Mouse (Mus musculus): ENCODE data around the gene Polr2g.
A peak's percentile ranks its signal among the peaks of the same experiment; 100 is the strongest.
"Not testable (repeated sequence)": the region's sequence is repeated elsewhere in the genome, so short reads cannot be mapped to it uniquely, and the experiment has no call there.

The Polr2g gene

DNA sequence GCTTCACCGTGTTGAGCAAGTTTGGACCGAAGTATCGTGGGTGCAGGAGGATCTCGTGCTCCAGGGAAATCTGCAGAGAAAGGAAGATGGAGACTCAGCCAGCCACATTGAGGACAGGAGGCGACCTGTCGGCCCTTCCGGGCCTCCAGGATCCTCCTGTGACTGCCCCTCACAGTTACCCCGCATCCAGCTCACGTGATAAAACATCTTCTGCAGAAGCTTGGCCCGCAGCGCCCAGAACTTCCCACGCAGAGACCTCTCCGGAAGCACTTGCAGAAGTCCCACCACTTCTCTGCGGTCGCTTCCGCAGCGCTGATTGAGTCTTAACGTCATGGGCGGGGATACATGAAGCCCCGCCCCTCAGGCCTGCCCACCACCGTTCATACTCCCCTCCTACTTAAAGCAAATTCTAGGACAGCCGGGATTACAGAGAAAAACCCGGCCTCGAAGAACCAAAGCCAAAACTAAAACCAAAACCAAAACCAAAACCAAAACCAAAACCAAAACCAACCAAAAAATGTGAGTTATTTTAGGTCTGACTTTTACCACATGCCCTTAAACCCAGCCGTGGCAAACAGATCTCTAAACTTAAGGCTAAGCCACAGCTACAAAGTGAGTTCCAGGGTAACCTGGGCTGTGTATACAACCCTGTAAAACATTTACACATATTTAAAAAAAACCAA lies at the start of gene Polr2g:
Gene Polr2g, minus strand, starts transcription at position 314 of the 683 bp plus-strand sequence.
- peak; percentile 89 for DNase-seq (ENCODE audit: low spot score)

DNA sequence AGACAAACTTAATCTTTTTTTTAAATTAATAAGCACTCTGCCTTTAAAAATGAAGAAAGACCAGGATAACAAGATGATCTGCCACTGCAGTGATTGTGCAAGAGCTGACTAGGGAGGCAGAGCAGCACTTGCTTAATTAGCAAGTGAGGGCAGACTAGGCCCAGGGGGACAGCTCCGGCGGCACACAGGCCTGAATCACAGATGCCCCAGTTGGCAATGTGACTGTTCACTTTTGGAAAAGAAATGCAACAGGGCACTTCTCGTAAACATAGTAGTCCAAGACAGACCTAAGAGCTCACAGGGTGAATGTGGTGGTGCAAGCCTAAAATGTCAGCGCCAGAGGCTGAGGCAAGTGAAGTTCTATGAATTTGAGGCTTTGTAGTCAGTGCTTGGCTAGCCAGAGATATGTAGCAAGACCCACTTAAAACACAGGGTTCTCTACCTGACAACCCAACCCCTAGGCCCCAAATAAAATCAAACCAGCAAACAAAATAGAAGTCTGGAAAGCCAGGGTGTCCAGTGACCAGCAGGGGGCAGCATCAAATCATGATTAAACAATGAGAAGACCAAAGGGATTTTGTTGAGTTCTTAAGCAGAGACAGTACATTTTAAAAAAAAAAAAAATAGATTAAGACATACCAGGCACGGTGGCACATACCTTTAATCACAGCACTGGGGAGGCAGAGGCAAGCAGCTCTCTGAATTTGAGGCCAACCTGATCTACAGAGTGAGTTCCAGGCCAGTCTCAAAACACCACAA lies 46.2 kb upstream of the Polr2g start:
- peak; percentile 47 for DNase-seq (ENCODE audit: low spot score)

DNA sequence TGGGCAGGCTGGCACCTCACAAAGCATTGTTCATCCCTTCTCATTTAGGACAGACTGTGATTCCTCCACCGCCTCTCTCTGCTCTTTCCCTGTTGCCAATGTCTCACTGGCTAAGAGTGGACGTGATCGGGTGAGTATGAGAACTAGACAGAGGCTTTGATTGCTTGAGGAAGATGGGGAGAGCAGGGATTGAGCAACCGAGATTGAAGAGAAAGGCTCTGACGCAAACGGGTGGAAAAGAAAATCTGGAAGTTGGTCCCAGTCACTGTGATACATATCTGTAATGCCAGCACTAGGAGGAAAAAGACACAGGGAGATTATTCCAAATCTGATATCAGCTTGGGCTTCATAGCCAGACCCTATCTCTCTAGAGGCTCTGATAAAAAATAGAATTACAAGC lies 44.6 kb upstream of the Polr2g start:
- DNase-seq (ENCODE audit: low spot score), result no peak

DNA sequence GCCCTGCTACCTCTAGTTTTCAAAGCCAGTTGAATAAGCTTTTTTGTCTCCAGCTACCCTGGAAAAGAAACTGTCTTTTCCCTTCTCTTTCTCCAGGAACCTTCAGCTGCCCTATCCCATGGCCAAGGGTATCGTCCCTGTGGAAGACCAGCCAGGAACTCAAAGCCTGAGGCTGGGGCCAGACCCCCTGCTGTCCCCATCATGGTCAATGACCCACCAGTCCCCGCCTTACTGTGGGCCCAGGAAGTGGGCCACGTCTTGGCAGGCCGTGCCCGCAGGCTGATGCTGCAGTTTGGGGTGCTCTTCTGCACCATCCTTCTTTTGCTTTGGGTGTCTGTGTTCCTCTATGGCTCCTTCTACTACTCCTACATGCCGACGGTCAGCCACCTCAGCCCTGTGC lies 42.6 kb upstream of the Polr2g start:
- DNase-seq (ENCODE audit: low spot score), result no peak

DNA sequence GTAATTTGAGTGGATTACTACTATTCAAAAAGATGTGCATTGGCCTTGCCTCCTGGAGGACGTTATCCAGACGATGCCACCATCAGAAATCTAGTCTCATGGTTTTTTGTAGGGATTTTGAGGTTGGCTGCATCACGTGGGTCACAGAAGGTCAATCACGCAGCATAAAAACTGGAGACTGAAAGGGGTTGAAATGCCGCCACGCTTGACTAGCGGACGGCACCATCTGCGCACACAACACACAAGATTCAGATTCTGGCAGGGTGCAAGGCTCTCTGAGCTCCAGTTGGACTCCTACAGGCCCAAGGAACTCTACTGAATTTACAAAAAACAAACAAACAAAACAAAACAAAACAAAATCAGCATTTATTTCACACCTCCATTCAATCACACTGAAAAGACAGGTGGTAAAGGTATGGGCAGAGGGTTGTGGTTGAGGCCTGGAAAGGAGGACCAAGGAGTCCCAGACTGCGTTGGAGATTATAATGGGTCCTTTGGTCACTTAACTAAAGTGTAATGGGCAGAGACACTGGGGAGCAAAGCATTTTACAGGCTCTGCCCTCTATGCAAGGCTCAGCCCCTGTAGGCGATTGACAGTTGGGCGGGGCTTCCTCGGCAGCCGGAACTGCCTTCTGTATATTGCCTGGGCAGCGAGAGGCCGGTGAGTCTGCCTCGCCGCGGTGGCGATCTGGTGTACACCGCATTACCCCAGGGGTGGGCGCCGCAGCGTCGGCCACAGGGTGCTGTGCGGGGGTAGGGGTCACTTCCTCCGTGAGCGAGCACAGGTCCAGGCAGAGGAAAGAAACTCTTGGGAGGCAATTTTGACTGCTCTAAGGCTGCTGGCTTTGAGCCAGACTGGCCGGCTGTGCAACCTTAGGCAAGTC lies 41.8 kb upstream of the Polr2g start:
- peak; percentile 64 for DNase-seq (ENCODE audit: low spot score)

DNA sequence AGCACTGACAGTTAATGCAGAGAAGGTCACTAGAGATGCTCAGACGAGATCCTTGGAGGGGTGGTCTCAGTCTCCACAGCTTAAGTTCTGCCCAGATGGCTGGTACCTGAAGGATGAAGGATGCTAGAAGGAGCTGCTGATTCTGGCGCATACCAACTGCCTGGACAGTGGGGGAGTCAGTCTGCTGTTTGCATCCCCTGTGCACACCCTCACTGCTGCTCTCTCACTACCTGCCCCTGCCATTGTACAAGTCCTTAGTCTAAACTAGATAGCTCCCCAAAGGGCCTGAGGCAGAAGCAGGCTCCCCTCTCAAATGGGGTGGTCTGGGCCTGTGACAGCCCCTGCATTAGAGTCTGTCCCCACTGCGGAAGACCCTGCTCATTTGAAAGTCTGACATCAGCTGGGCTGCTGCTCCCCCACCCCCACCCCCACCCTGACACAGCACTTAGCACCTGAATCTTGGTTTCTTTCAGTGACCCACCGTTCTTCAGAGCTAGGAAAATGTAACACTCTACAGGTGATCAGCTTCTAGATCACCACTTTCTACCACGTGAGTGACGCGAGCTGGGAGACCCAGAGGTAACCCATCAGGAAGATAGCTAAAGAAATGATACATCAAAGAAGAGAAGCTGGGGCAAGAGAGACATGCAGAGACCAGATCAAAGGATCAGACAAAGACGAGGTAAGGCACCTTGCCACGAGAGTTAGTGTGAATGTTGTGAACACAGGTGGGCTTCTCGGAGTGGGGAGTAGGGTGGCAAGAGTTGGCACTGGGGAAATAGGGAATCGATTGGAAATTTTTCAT lies 40.9 kb upstream of the Polr2g start, which contains the start of gene Gng3:
Gene Gng3, minus strand, starts transcription at position 92 of the 805 bp plus-strand sequence.
- DNase-seq (ENCODE audit: low spot score), result no peak

DNA sequence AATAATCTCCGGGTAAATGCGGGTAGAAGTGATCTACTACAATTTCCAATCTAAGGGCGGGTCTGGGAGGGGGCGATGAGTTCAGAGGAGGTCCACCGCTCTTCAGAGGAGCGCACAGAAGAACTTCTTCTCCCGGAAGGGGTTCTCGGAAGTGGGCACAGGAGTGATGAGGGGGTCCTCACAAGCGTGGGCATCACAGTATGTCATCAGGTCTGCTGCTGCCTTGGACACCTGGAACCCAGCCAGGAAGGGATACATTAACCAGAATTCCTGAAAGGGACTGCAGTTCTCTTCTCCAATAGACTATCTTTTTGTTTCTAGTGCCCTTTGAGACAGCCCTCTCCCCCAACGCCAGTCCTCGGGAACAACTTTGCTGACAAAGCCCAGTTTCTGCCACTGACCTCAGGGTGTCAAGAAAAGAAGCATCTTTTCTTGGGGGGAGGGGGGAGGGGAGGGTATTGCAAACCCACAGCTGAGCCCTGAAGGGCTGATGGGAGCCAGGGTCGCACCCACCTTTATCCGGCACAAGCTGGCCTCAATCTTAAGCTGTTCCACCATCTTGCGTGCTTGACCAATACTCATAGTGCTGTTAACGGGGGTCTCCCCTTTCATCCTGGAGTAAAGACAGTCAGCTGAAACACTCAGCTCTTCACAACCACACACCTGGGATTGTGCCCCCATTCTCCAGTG lies 39.8 kb upstream of the Polr2g start:
- DNase-seq (ENCODE audit: low spot score), result peak; percentile 54

DNA sequence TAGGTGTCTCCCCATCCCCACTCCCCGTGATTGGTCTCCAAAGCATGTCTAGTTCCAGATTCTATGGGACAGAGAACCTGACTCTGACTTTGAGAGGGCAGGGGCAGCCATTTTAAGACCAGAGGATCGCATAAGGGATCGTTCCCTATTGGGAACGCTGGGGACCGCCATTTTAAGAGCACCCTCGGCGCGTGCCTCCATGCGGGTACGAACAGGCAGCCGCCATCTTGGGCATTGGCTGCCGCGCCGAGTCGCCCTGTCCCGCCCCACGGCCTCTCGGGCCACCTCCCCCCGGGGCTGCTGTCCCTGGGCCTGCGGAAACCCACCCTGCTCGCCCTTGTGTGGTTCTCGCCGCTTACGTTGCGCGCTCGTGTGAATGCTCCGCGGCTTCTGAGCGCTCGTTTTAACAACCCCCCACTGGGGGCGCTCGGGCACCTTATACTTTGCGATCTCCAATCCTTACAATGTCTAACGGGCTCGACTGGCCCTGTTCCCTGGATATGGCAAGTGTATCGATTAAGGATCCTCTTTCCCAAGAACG lies 38.9 kb upstream of the Polr2g start, which contains the start of gene Bscl2:
Gene Bscl2, plus strand, starts transcription at position 217 of the 541 bp plus-strand sequence.
- peak; percentile 85 for DNase-seq (ENCODE audit: low spot score)

DNA sequence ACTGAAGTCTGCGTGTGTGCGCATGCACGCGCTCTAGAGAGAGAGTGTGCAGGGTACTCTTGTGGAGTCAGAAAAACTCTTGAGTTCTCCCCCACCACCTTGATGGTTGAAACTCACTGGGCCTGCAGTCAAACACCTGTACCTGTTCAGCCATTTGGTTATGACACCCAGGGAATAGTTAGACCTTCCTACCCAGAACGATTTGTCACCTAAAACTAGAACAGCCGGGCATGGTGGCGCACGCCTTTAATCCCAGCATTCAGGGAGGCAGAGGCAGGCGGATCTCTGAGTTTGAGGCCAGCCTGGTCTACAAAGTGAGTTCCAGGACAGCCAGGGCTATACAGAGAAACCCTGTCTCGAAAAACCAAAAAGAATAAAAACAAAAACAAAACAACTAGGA lies 38.0 kb upstream of the Polr2g start:
- not testable (repeated sequence) for DNase-seq (ENCODE audit: low spot score)

DNA sequence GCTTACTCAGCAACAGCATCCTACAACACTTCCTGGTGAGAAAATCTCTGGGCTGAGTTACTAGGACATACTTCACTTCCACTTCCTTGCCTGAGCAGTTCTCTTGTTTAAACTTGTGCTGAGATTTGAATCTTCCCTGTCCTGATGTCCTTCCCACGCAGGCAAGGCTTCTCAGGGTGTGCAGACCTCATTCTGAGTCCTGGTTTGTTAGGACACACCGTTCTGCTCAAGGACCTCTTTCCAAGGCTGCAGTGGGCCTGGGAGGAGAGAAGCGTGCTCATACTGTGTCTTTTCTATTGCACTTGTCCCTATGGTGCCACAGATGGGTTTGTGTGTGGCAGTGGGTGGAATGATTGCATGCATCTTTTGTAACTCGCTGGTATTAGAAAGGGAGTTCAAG lies 34.6 kb upstream of the Polr2g start:
- DNase-seq (ENCODE audit: low spot score), result no peak

DNA sequence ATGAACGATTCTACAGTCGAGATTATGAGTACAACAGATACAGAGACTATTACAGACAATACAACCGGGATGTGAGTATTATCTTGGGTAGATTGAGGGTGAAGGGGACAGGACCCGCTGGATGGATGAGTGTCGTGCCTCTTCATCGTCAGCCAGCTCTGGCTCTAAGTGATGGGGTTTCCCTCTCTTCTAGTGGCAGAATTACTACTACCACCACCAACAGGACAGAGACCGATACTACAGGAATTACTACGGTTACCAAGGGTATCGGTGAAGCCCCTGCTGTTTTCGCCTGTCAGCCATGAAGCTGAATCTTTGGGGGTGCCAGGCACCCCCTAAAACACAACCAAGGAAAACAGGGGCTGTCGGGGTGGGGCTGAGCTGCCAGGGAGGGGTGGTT lies 32.9 kb upstream of the Polr2g start:
- no peak for DNase-seq (ENCODE audit: low spot score)

DNA sequence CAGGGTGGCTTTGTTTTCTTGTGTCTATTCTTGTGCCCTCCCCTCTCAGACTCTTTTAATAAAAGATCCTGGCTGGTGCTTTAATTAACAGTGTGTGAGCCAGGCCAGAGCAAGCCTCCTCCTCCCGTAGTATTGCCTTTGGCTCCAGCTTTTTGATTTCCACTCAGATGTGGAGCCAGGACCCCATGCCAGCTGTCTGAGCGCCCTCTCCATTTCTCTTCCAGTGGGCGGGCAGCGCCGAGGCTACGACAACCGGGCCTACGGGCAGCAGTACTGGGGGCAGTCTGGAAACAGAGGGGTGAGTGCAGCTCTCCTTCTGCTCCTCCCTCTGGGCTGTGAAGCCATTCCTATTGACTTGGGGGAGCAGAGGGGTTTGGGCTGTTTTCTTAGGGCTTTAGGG lies 32.3 kb upstream of the Polr2g start:
- no peak for DNase-seq (ENCODE audit: low spot score)

DNA sequence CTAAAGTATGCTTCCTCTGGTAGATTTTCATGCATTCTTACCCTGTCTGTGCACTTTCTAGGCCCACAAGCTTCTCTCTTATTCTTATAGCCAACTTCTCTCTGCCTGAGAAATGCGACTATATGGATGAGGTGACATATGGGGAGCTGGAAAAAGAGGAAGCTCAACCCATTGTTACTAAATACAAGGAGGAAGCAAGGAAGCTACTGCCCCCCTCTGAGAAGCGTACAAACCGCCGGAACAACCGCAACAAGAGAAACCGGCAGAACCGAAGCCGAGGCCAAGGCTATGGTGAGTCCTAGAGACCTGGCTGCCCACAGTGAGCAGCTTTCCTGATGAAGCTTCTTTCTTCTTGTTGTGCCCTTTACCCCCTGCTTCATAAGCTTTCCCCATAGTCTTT lies 31.3 kb upstream of the Polr2g start, which contains the start of gene AC129217.1:
Gene AC129217.1, plus strand, starts transcription at position 114 of the 400 bp plus-strand sequence.
- no peak for DNase-seq (ENCODE audit: low spot score)

DNA sequence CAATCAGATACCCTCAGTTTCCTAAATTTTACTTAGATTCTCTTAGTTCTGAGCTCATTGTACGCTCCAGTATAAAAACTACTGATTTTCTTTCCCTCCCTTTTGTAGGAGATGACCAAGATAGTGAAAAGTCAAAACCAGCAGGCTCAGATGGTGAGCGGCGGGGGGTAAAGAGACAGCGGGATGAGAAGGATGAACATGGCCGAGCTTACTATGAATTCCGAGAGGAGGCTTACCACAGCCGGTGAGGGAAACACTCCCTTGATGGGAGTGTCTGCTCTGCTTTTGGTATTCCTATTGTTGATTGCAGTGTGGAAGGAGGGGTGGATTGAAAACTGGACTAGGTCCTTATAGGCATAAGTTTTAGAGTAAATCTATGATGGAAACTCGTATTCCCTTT lies 24.3 kb upstream of the Polr2g start:
- no peak for DNase-seq (ENCODE audit: low spot score)

DNA sequence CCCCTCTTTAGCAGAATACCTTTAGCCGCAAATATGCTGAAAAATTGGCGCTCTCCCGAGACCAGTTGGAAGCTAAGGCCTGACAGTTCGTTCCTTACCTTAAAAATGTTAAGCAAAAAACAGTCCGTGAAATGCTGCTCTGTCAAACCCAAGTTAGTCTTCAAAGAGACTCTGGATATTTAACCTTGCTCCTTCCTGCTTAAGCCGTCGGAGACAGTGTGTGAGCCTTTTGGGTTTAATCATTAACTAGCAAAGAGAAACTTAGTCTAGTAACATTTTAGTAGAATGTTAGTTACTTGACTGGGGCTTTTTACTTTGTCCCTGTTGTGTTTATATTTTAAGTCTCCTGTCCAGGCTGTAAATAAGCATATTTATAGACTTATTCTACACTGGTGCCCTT lies 22.8 kb upstream of the Polr2g start:
- DNase-seq (ENCODE audit: low spot score), result no peak

DNA sequence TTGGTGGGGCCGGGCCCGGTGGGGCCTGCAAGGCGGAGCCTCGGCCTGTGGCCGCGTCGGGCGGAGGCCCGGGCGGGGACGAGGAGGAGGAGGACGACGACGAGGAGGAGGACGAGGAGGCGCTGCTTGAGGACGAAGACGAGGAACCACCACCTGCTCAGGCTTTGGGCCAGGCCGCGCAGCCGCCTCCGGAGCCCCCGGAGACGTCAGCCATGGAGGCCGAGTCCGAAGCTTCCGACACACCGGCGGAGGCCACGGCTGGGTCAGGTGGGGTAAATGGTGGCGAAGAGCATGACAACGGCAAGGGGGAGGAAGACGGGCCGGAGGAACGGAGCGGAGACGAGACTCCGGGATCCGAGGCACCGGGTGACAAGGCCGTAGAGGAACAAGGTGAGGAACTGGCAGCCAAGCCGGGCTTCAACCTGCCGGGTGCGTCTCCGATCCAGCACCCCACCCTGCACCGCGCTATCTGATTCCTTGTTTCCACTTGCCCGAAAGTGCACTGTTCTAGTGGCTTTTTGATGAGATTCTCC lies 22.1 kb upstream of the Polr2g start:
- DNase-seq (ENCODE audit: low spot score), result no peak

DNA sequence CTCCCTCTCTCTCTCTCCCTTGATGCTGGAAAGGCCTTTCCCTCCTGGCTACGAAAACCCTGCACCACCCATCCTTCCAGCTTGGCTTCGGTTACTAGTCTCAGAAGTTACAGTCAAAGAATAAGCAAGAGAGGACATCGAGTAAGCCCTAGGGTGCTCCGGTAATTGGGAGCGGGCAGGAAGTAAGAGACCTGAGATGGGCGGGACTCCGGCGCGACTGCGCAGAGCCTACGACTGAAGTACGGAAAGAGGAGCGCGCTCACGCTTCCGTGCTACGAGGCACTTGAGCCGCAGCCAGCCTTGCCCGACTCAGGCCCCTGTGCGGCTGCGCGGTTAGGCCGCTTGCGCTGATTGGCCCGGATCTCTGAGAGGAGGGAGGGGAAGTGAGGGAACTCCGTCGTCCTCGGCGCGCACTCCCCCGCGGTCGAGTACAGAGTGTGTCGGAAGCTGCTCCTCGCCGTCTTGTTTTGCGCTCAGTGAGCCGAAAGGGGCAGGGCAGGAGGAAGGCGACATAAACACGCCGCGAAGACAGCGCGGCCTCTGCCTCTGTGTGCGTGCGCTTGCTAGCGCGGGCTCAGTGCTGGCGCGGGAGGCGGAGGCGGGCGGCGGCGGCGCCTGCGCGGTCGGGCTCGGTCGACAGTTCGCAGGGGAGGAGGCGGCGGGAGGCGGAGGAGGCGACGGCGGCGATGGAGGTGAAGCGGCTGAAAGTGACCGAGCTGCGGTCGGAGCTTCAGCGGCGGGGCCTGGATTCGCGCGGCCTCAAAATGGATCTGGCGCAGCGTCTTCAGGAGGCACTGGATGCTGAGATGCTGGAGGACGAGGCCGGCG lies 21.4 kb upstream of the Polr2g start, which contains the start of gene Hnrnpul2:
Gene Hnrnpul2, plus strand, starts transcription at position 415 of the 828 bp plus-strand sequence.
- peak; percentile 99 for DNase-seq (ENCODE audit: low spot score)

DNA sequence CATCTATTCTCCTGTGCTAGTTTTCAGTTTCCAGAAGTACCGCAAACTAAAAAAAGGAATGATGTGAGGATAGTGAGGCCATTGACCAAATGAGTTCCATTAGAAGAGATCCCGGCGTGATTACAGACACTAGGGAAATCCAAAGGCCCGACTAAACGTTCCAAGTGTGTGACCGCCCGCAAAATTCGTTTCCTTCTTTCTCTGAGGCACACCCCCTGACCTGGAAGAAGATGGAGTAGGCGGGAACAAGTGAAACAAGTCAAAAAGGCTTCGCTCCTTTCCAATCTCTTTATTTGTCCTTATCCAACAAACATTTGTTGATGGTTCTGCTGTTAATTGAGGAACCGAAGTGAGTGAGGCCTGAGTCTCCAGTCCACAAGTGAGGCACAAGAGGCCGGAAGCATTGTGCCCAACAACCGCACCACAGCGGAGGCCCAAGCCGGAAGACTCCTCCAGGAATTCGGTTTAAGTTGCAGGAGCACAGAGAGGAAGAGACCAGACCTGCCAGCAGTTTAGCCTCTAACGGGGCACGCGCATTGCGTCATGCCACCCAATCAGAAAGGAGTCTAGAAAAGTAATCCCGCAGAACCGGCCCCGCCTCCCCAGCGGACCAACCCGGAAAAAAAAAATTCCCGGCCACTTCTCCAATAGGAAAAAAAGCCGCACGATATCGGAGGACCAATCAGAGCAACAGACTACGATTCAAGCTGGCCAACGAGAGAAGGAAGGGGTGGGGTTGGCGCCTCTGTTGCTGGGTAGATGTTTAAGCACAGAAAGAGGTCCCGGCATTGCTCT lies 20.6 kb upstream of the Polr2g start, which contains the start of gene Ttc9c:
Gene Ttc9c, minus strand, starts transcription at position 533 of the 795 bp plus-strand sequence.
- peak; percentile 97 for DNase-seq (ENCODE audit: low spot score)
